Mouse (Mus musculus) retina, adult 2 months (tissue): ENCODE results near the gene Scgb2b19.
"Not testable (repeated sequence)": the region's sequence is repeated elsewhere in the genome, so short reads cannot be mapped to it uniquely, and the experiment has no call there.

ENCODE experiments used
- DNase-seq: peaks from one replicate; pipeline ENCODE4 v3.0.0-alpha.2; 2012; ENCODE audit warnings: low read depth, low spot score

Gene Scgb2b19

DNA sequence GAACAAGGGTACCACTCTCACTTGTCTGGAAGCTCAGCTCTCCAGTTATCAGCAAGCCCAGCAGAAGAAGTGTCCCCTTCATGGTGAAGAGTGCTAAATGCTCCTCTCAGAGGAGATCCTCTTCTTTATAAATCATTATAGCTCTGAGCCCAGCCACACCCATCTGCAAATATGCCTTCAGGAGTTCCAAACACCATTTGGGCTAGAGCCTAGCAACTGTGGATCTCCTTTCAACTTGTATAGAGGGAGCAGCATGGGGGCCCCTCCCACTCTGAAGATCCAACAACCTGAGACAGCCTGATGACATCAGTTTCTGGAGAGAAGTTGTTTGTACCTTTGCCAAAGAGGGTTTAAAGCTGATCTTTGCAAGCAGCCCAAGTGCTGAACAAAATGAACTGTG, at the start of gene Scgb2b19:
Scgb2b19 (minus strand) TSS at position 101 of the 400 bp plus-strand sequence.
- not testable (repeated sequence) for DNase-seq

DNA sequence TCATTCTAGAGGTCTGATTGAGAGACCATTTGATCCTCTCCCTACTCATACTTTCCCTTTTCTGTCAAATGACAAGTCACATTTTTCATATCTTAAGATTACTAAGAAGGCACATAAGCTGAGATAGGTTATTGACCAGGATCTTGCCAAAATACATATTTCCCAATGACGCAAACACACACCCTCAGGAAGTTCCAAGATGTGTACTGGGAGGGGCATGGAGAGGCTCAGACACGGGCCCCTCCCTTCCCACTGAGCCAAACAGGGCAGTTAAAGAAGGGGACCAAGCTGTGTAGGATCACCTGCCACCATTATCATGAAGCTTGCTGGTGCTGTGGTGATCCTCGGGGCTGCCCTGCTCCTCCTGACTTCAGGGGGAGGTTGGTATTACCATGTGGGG, 6.9 kb upstream of the Scgb2b19 start, which contains the start of gene Scgb1b19:
Scgb1b19 (plus strand) TSS at position 301 of the 400 bp plus-strand sequence.
- DNase-seq = not testable (repeated sequence)
